Mouse (Mus musculus): Measurements from ENCODE around the gene Ern2.
A peak's percentile ranks its signal among the peaks of the same experiment; 100 is the strongest.

The Ern2 gene

DNA sequence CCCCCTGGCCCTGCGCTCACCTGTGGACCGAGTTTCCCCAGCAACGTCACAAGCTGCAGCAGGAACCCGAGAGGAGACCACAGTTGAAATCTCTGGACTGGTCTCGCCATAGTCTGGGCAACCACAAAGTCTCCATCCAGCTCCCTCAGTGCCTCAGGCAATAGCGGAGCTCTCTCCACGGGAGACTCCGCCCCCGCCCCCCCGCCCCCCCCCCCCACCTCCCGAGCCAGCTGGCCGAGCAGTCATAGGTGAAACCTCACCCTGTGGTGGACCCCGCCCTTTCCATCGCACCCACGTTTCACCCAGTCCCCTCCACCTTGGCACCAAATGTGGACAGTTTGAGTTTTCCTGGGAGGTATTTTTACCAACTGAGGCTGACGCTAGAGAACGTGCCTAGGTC lies at the start of gene Ern2:
Gene Ern2, minus strand, starts transcription at position 165 of the 400 bp plus-strand sequence.
- DNase-seq (ENCODE audit: low spot score in 2 of 2), result no peak

DNA sequence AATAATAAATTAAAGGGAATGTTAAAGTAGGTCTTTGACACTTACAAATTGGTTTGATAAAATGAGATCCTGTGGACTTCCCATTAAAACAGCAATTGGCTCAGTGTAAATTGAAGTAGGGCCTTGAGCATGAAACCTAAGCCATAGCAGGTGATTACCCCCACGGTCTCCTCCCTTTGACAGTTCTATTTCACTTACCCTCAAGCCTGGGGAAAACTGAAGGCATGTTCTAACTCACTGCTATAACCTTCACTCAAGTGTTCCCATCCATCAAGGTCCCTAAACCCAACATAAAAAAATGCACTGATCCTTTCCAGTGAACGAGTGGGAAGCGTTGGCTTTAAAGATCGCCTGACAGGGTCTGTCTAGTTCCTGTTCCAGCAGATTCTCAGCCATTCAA lies 44.9 kb upstream of the Ern2 start:
- DNase-seq (ENCODE audit: low spot score in 2 of 2), result no peak

DNA sequence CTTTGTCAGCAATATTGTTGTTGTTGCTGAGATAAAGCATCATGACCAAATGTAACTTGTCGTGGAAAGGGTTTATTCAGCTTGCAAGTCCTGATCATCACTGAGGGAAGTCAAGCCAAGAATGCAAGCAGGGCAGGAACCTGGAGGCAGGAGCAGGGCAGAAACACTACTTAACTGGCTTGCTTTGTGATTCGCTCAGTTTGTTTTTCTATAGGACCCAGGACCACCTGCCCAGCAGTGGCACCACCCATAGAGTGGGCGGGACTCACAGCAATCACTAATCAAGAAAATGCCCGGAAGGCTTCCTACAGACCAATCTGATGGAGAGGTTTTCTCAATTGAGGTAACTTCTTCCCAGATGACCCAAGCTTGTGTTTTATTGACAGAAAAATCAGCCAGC lies 43.9 kb upstream of the Ern2 start:
- DNase-seq (ENCODE audit: low spot score in 2 of 2), result no peak

DNA sequence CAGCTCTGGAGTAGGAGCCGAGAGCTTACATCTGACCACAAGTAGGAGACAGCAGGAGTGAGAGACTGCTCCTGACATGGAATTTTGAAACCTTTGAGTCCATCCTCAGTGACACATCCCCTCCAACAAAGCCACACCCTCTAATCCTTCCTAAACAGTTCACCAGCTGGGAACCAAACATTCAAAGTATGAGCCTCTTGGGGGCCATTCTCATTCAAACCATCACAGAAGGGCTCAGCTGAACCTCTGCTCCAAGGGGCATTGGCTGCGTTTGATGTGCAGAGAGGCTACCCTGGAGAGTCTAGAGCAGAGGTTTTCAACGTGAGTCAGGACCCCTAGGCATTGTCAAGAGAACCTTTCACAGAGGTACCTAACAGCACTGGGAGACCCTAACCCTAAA lies 43.3 kb upstream of the Ern2 start:
- DNase-seq (ENCODE audit: low spot score in 2 of 2), result no peak

DNA sequence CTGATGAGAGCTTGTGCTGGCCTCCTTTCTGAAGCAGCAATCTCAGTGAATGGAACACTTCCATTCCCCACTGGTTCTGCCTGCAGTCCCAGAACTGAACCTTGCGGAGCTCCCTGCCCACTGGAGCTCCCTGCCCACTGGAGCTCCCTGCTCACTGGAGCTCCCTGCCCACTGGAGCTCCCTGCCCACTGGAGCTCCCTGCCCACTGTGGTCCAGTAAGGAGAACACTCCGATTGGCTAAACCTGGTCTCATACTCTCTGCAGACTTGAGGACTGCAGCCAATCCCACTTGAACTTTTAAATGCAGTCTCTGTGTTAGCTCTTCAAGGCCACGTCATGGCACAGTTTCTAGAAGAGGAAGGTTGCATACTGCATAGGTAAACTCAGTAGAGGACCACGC lies 40.7 kb upstream of the Ern2 start:
- DNase-seq (ENCODE audit: low spot score in 2 of 2), result no peak

DNA sequence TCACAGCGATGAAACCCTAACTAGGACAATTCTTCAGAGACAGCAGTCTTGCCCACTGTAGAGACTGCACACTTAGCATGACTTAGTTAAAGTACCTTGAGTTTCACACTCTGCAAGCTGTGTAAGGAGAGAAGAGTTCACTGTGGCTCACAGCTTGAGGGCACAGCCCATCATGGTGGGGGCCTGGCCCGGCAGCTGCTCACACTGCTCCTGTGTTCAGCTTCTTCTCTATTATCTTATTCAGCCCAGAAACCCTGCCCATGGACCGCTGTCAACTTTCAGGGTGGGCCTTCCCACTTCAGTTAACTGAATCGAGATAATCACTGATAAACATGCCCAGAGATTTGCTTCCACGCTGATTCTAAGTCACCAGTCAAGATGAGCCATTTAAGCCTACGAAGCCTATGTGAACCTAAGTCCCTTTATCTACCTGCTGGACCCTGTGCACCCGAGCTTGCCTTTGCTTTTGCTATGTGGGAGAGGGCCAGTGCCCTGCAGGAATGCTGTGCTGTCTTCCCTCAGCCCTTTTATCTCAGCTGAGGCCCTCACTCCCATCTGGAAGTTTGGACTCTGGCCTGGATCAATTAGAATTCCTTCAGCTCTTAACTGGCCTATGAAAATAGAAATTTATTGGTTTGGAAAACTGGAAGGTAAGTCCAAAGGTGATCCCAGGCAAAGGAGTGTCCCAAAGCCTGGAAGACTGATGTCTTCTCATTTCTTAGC lies 40.2 kb upstream of the Ern2 start:
- no peak for DNase-seq (ENCODE audit: low spot score in 2 of 2)

GRCm38 (mm10) chr7:122219315-122219801 lies 33.4 kb upstream of the Ern2 start, which contains the start of gene Chp2:
Chp2 (plus strand) TSS chr7:122219496.
- peak in 1 of 2 experiments; percentile 12 for DNase-seq (ENCODE audit: low spot score in 2 of 2)

GRCm38 (mm10) chr7:122208276-122209021 lies 22.4 kb upstream of the Ern2 start:
- DNase-seq (ENCODE audit: low spot score in 2 of 2), result no peak

- no peak for DNase-seq (ENCODE audit: low spot score in 2 of 2)
Observed at GRCm38 (mm10) chr7:122206121-122206520, 20.1 kb upstream of the Ern2 start.

DNA sequence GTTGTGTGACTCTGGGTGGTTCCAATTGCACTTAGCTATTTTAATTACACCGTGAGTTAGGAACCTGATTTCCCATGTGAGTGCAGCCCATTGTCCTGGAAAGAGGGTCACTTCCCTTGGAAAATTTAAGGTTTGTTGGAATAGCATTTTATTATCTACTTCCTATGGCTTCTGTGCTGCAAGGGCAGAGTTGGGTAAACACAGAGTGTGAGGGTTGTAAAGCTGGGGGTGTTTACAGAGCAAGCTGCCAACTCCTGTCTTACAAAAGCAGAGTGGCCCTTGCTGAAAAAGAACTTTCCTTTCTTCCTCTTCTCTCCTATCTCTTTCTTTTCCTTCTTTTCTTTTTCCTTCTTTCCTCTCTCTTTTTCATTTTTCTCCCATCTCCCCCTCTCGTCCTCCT lies 17.9 kb upstream of the Ern2 start:
- DNase-seq (ENCODE audit: low spot score in 2 of 2), result no peak

- no peak for DNase-seq (ENCODE audit: low spot score in 2 of 2)
Observed at GRCm38 (mm10) chr7:122199296-122199695, 13.3 kb upstream of the Ern2 start.

- peak; percentile 9 to 42 for DNase-seq (ENCODE audit: low spot score in 2 of 2)
Observed at GRCm38 (mm10) chr7:122197306-122197705, 11.3 kb upstream of the Ern2 start.

DNA sequence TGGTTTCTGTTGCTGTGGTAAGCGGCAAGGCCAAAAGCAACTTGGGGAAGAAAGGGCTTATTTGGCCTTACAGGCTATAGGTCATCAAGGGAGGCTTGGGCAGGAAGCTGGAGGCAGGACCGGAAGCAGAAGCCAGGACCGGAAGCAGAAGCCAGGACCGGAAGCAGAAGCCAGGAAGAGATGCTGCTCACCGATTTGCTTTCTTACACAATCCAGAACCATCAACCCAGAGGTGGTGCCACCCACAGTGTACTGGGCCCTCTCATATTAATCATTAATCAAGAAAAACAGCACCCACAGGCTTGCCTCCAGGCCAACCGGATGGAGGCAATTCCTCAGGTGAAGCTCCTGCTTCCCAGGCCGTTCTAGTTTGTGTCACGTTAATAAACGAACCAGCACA lies 10.8 kb upstream of the Ern2 start:
- no peak for DNase-seq (ENCODE audit: low spot score in 2 of 2)

DNA sequence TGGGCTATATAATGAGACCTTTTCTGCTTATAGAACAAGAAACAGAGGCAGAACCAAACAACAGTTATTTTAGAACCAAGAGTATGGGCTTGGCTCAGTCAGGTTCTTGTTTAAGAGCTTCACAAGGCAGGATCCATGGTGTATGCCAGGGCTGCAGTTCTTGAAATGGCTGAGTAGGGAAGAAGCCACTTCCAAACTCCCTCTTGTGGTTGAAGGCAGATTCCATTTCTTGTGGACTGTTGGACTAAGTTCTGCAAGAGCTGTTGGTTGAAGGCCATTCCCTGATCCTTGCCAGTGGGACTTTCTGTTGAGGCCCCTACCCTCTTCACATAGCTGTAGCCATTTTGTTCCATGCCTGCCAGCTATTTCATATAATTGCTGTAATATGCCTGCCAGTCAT lies 7.9 kb upstream of the Ern2 start:
- DNase-seq (ENCODE audit: low spot score in 2 of 2), result no peak

GRCm38 (mm10) chr7:122191097-122191496 lies 5.1 kb upstream of the Ern2 start:
- DNase-seq (ENCODE audit: low spot score in 2 of 2), result no peak

DNA sequence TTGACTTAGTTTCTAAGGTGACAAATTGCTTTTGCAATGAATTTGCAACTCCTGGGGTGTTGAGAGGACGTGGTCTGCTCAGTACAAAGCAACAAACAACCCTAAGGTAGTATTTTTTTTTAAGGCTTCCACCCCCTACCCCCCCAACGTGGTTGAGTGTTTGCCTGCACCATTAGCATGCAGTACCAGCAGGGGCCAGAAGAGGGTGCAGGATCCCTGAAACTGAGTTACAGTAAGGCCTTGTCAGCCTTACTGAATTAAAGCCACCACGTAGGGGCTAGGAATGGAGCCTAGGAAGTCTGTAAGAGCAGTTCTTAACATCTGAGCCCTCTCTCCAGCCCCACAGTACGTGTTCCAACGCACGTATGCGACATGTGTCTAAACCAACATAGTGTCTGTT lies 3.5 kb upstream of the Ern2 start:
- peak in 1 of 2 experiments; percentile 50 for DNase-seq (ENCODE audit: low spot score in 2 of 2)

DNA sequence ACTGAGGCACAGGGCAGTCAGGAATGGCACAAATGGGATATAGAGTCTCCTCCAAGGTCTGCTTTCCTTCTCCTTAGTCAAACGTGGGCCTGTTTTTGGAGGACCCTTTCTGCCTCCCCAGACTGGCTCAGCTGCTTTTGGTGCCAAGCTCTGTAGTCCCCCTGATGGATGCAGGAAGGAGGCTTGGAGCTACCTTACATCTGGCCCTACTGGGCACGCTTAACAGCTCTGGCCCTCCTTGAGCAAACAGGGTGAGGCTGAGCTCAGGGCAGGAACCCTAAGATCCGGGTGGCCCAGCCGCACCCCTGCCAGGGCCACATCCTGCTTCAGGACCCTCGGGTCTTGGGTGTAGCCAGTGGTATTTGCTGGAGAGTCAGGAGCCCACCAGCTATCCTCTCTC lies 1.4 kb downstream of the Ern2 start:
- no peak for DNase-seq (ENCODE audit: low spot score in 2 of 2)

GRCm38 (mm10) chr7:122180720-122181119 lies 5.3 kb downstream of the Ern2 start:
- DNase-seq (ENCODE audit: low spot score in 2 of 2), result no peak

GRCm38 (mm10) chr7:122171613-122172012 lies 14.4 kb downstream of the Ern2 start:
- no peak for DNase-seq (ENCODE audit: low spot score in 2 of 2)

- DNase-seq (ENCODE audit: low spot score in 2 of 2), result no peak
Observed at GRCm38 (mm10) chr7:122170705-122171104, 15.3 kb downstream of the Ern2 start.

- DNase-seq (ENCODE audit: low spot score in 2 of 2), result no peak
Observed at GRCm38 (mm10) chr7:122167203-122167602, 18.8 kb downstream of the Ern2 start.

DNA sequence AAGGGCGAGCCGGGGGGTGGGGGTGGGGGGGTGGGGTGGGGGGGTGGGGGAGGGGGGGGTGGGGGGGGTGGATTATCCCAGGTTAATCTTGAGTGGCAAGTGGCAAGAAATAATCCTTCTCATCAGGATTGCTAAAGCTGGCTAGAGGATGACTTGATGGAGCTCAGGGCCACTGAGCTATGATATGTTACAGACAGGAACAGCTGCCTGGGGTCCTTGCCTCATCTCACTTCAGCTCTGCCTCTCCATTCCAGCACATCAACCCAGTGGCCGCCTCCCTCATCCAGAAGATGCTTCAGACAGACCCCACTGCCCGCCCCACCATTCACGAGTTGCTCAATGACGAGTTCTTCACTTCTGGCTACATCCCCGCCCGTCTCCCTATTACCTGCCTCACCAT lies 22.2 kb downstream of the Ern2 start:
- DNase-seq (ENCODE audit: low spot score in 2 of 2), result no peak

GRCm38 (mm10) chr7:122160037-122160436 lies 26.0 kb downstream of the Ern2 start:
- no peak for DNase-seq (ENCODE audit: low spot score in 2 of 2)
